Mouse (Mus musculus) testis, postnatal 10 days (tissue): ENCODE data around the gene Ice2.

Experiments
- DNase-seq: peaks from one replicate; pipeline ENCODE4 v3.0.0; 2021; ENCODE audit warnings: low spot score

Ice2 gene

DNA sequence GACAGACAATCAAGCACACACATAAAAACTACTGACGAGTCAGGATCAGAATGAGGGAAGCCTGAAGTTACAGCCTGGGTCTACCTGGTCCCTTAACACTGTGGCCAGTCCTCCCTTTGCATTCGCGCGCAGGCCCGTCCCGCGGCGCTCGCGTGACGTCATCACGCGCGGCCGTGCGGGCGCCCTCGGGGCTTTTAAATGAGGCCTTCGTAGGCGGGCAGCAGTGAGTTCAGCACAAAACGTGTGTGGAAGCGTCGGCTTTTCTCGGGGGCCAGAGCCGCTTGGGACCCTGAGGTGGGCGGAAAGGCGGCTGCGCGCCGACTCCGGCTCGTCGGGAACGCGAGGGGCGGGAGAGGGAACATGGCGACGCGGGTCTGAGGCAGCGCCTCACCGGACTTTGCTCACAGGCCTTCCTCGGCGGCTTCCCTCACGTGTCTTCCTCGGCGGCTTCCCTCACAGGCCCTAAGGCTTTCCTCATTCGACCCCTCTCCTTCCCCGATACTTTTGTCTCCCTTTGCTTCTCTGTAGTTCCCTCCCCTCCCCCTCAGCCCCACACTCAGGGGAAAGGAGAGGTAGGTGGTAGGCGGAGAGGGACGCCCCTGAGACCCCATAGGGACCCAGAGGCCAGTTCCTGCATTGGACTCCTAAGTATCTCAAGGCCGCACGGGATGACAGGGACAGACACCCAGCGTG, at the start of gene Ice2:
Gene Ice2 (plus strand): TSS at position 147 of the 693 bp plus-strand sequence.
- peak; percentile 83 for DNase-seq

DNA sequence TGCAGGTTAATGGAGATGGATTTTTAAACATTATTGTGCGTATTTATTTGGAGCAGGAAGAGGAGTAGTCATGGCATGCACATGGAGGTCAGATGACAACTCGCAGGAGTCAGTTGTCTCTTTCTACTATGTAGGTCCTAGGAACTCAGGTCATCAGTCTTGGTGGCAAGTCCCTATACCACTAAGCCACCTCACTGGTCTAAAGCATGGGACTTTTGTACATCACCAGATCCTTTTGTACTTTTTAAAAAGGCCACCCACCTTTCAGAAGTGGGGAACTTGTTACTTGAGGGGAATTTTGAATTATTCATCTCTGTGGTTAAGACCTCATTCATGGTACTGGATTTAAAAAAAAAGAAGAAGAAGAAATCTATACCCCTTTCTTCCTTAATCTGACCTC, 48.2 kb upstream of the Ice2 start:
- DNase-seq = no peak

GRCm38 (mm10) chr9:69354228-69354627, 43.5 kb upstream of the Ice2 start:
- DNase-seq = no peak

- DNase-seq = peak; percentile 66
Measured at GRCm38 (mm10) chr9:69357834-69358233, 39.9 kb upstream of the Ice2 start.

- no peak for DNase-seq
Measured at GRCm38 (mm10) chr9:69358797-69359196, 38.9 kb upstream of the Ice2 start.

- DNase-seq = no peak
Measured at GRCm38 (mm10) chr9:69361951-69362445, 35.7 kb upstream of the Ice2 start.

DNA sequence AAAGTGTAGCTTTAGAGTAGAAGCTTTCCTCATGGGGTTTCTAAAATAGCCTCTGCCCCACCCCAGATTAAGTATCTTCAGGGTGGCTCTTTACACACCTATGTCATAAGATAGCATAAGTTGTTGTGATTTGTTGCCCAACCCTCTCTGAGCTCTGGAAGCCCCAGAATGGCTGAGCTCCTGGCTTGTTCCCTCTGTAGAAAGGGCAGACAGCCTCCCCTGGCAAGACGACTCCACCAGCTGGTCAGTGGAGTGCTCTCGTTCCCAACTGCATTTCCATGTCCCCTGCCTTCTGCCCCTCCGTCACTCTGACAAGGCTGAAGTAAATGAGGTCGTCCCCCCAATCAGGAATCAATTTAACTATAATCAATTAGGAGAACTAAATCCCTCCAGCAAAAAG, 34.9 kb upstream of the Ice2 start:
- no peak for DNase-seq

DNA sequence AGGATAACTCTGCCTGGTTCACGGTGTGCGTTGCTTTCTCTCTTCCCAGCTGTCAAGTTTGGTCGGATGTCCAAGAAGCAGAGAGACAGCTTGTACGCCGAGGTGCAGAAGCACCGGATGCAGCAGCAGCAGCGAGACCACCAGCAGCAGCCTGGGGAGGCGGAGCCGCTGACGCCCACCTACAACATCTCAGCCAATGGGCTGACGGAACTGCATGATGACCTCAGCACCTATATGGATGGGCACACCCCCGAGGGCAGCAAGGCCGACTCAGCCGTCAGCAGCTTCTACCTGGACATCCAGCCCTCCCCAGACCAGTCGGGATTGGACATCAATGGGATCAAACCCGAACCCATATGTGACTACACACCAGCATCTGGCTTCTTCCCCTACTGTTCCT, 33.6 kb upstream of the Ice2 start:
- no peak for DNase-seq

DNA sequence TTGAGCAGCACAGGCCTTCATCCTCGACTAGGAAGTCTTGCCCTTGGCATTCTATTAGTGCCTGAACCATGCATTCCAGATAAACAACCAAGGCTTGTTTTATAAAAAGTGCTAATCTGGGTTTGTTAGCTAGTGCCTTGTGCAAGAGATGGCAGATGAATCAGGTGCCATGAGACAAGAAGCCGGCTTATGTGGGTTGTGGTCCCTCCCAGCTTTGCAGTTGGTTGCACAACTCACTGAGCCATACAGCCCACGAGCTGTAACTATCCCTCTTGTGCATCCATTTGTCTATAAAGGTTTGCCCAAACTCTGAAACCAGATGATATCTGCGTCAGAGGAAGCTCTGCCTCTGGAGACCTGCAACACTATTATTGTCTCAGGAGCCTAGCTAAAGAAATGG, 30.7 kb upstream of the Ice2 start:
- no peak for DNase-seq

GRCm38 (mm10) chr9:69368071-69368470, 29.6 kb upstream of the Ice2 start:
- peak; percentile 77 for DNase-seq

DNA sequence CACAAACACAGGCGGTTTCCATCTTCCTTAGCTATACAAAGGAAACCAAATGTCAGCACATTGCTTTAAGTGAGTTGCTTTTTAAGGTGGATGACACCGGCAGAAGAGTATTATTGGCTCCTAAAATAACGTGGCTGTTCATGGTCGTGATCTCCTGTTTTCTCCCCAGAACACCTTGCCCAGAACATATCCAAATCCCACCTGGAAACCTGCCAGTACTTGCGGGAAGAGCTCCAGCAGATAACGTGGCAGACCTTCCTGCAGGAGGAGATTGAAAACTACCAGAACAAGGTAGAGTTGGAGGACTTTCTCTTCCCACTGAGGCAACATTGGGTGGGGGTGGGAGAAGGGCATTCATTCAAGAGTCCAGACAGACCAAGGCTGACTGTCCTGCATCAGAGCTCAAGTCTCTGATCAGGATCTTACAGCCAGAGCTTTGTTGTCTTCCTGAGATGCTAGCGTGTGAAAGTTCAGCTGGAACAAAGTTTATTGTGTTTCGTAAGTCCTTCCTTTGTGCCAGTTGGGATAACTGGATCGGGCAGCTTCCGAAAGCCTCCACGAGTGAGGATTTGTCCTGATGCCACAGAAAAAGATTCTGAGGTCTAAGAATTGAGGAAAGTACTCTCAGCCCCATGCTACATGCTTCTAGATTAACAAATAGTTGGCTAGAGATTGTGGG, 26.5 kb upstream of the Ice2 start:
- peak; percentile 49 for DNase-seq

- DNase-seq = no peak
Measured at GRCm38 (mm10) chr9:69372871-69373270, 24.8 kb upstream of the Ice2 start.

- no peak for DNase-seq
Measured at GRCm38 (mm10) chr9:69376982-69377653, 20.6 kb upstream of the Ice2 start.

DNA sequence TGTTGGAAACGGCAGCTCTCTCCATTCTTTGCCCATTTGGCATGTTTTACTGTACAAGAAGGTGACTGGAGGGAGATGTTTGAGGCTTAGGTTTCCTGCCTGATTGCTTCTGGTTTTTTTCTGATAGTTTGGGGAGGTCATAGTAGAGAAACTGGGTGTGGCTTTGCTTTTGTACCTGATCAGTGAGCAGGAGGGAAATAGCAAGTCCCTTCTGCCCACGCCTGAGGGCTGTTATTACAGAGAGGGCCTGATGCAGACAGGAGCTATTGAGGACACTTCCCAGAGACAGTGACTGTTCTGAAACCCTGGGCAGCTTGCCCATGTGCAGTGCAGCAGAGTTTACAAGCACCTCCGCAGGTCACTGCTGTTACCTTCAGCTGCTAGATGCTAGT, 20.1 kb upstream of the Ice2 start:
- DNase-seq = peak; percentile 36

GRCm38 (mm10) chr9:69380546-69380945, 17.2 kb upstream of the Ice2 start:
- DNase-seq = no peak

DNA sequence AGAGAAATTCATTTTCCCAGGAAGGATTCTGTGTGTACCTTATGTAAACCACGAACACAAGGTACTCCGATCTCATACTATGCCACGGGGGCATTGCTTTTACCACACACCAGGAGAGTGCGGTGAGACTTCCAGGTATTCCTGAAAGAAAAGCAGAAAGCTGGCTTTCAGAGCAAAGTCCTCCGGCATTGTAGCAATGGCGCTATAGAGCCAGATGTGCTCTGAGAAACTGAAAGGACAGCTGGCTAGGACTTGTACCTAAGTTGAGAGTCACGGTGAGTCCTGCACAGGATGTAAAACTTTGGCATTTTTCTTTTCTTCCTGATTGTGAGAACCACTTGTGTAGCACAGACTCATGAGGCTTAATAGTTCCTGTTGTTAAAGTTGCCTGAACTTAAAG, 16.0 kb upstream of the Ice2 start:
- DNase-seq = no peak

DNA sequence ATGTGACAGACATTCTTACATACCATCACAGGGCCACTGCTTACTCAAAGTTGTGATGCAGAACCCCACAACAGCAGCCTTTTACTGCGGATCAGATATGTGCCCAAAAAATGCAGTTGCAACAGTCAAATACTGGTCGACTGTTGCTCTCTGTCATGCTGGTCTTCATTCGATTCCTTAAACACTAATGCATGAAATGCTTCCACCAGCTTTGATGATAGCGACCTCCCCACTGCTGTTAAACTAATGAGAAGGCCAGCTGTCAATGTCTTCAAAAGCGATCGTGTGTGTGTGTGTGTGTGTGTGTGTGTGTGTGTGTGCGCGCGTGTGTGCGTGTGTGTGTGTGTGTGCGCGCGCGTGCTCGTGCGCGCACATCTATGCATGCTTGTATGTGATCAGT, 13.2 kb upstream of the Ice2 start:
- no peak for DNase-seq

GRCm38 (mm10) chr9:69384905-69385304, 12.8 kb upstream of the Ice2 start:
- DNase-seq = no peak

- DNase-seq = no peak
Measured at GRCm38 (mm10) chr9:69387296-69387695, 10.4 kb upstream of the Ice2 start.

- no peak for DNase-seq
Measured at GRCm38 (mm10) chr9:69390631-69391030, 7.1 kb upstream of the Ice2 start.

DNA sequence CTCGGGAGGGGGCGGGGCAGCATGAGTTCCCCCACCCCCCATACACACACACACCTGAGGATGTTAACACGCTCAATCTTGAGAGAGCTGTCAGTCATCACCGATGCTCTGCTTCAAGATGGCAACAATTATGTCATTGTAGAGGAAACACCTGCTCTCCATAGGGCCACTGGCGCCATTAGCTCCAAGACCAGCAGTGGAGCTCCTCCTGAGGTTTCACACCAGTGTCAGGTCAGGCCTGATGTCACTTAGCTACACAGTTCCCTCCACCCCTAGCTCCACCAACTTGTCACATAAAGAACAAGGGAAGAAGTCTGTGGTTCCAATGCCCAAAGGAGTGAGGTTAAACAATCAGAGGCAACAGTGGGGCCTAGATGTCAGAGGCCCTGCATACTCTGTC, 3.5 kb upstream of the Ice2 start:
- DNase-seq = no peak

- no peak for DNase-seq
Measured at GRCm38 (mm10) chr9:69397432-69397759, 310 bp upstream of the Ice2 start.

- DNase-seq = no peak
Measured at GRCm38 (mm10) chr9:69398453-69398850, 746 bp downstream of the Ice2 start.
